ENCODE assay signal across 9 mouse cellular contexts in genomic region chr8:3587391-3588257, GRCm38 (mm10). TPM values are rescaled to one million over a fixed set of nuclear protein-coding genes. Genes with fewer than 3 reads are reported as not detected.
A peak's percentile ranks its signal among the peaks of the same experiment; 100 is the strongest.
DNase-seq lines count a peak whose midpoint lies in the region; ATAC-seq and TF ChIP-seq lines count a peak whose summit lies in the region.
"Had no signal": no experiment of that assay in that cellular context is flagged by ENCODE, and none has a peak within 500 bp of the region (broad histone marks: within the 10 kb centered on the region; RNA-seq: fewer than 3 reads in every experiment).

No protein-coding gene starts in this region.

- no peaks in the 10 kb centered on the region; the same call in 1 of the 2 replicates for H3K4me1 ChIP-seq in bone marrow, adult 2 months (ENCODE audit: control insufficient read depth, insufficient read depth, low read length)
- H3K4me1 ChIP-seq in embryonic facial prominence, embryonic 12.5 days = peaks cover 4% of the 10 kb centered on the region; the same call in 1 of the 2 replicates
- H3K4me1 ChIP-seq in hindbrain, embryonic 12.5 days = peaks cover 5% of the 10 kb centered on the region; the same call in 1 of the 2 replicates

- under 1% methylated on average over 77 of the region's 77 CpGs for WGBS in bone marrow, adult 2 months
- under 1% methylated on average over 77 of the region's 77 CpGs for WGBS in embryonic facial prominence, embryonic 12.5 days
- under 1% methylated on average over 77 of the region's 77 CpGs for WGBS in hindbrain, embryonic 12.5 days

- peak overlapping the region; percentile 21 for H3K4me3 ChIP-seq in bone marrow, adult 2 months (replicated peaks; ENCODE audit: control insufficient read depth, low read depth, low read length)
- peak overlapping the region; percentile 72 for H3K4me3 ChIP-seq in embryonic facial prominence, embryonic 12.5 days
- peak overlapping the region; percentile 67 for H3K4me3 ChIP-seq in hindbrain, embryonic 12.5 days

- DNase-seq in ES-CJ7 (ENCODE audit: low read depth, low spot score) (peak; percentile 83), adipocyte (ENCODE audit: low spot score) (no peak)
- peak; percentile 56 to 59 for DNase-seq in layer of hippocampus, postnatal 25 days (ENCODE audit: extremely low spot score in 1 of 2, low spot score in 1 of 2)
- peak; percentile 71 for DNase-seq in lung, postnatal 10 days
- DNase-seq in right cerebral cortex, adult 2 months (ENCODE audit: low spot score in 2 of 2) = peak; percentile 72 to 78

- TF ChIP-seq POLR2A in bone marrow, adult 2 months (IDR thresholded peaks at IDR 0.05; ENCODE audit: borderline replicate concordance, control insufficient read depth, low read depth, low read length) = 0 out of 2 replicates have a peak, but pooled peaks have one; percentile 13

- H3K9ac ChIP-seq in embryonic facial prominence, embryonic 12.5 days = peak overlapping the region; percentile 72
- peak overlapping the region; percentile 80 for H3K9ac ChIP-seq in hindbrain, embryonic 12.5 days

- H3K27me3 ChIP-seq in embryonic facial prominence, embryonic 12.5 days = peaks cover 14% of the 10 kb centered on the region
- H3K27me3 ChIP-seq in hindbrain, embryonic 12.5 days = no peaks in the 10 kb centered on the region

- peak overlapping the region; percentile 97 for H3K4me2 ChIP-seq in embryonic facial prominence, embryonic 12.5 days (replicated peaks)
- H3K4me2 ChIP-seq in hindbrain, embryonic 12.5 days (replicated peaks) = peak overlapping the region; percentile 63

- peak overlapping the region; percentile 21; the same call in 1 of the 2 replicates for H3K27ac ChIP-seq in bone marrow, adult 2 months (ENCODE audit: control insufficient read depth, insufficient read depth, low read depth, low read length, poor library complexity)
- peak overlapping the region; percentile 67; the same call in 1 of the 2 replicates for H3K27ac ChIP-seq in embryonic facial prominence, embryonic 12.5 days
- H3K27ac ChIP-seq in hindbrain, embryonic 12.5 days = peak overlapping the region; percentile 82

- no peaks in the 10 kb centered on the region for H3K9me3 ChIP-seq in embryonic facial prominence, embryonic 12.5 days
- no peaks in the 10 kb centered on the region for H3K9me3 ChIP-seq in hindbrain, embryonic 12.5 days (replicated peaks)

- no peaks in the 10 kb centered on the region for H3K36me3 ChIP-seq in embryonic facial prominence, embryonic 12.5 days
- no peaks in the 10 kb centered on the region for H3K36me3 ChIP-seq in hindbrain, embryonic 12.5 days

- peak; percentile 73 for ATAC-seq in embryonic facial prominence, embryonic 12.5 days (ENCODE audit: insufficient number of reproducible peaks, insufficient read depth, low FRiP score, low TSS enrichment)
- ATAC-seq in hindbrain, embryonic 12.5 days (ENCODE audit: low FRiP score) = peak; percentile 76

- TF ChIP-seq CTCF in bone marrow, adult 2 months (IDR thresholded peaks at IDR 0.05; ENCODE audit: control insufficient read depth, insufficient read depth, low read length) = no peak

RNA-seq across cellular contexts. Expression of gene Camsap3, which starts 0.5 kb away (rescaled TPM):
- 1.1 and 4.1 TPM in 2 replicates for polyA plus RNA-seq in bone marrow, adult 2 months (2011; ENCODE audit: insufficient read depth, insufficient read length, low replicate concordance, missing spikeins)
- 9.1 and 10.0 TPM in 2 replicates for polyA plus RNA-seq in embryonic facial prominence, embryonic 12.5 days (2016; fragmentation: Nextera tagmentation; extraction: Ambion mirVana)
- polyA plus RNA-seq in hindbrain, embryonic 12.5 days (2016; fragmentation: Nextera tagmentation; extraction: Ambion mirVana) = 26.8 and 27.4 TPM in 2 replicates
- total RNA-seq in layer of hippocampus, postnatal 25 days (2021) = 10 to 100 TPM; 35.5 to 38.1 TPM

RNA-seq across cellular contexts. Expression of gene C330021F23Rik, which starts 19.8 kb away (rescaled TPM):
- polyA plus RNA-seq in bone marrow, adult 2 months (2011; ENCODE audit: insufficient read depth, insufficient read length, low replicate concordance, missing spikeins) = not detected in 2 replicates
- polyA plus RNA-seq in embryonic facial prominence, embryonic 12.5 days (2016; fragmentation: Nextera tagmentation; extraction: Ambion mirVana) = 1.8 TPM in 2 replicates
- polyA plus RNA-seq in hindbrain, embryonic 12.5 days (2016; fragmentation: Nextera tagmentation; extraction: Ambion mirVana) = 1.5 and 2.0 TPM in 2 replicates
- total RNA-seq in layer of hippocampus, postnatal 25 days (2021) = not detected
- total RNA-seq: left cerebral cortex, adult 8-10 months had no signal

RNA-seq across cellular contexts. Expression of gene Xab2, which starts 33.5 kb away (rescaled TPM):
- 22.4 and 40.3 TPM in 2 replicates for polyA plus RNA-seq in bone marrow, adult 2 months (2011; ENCODE audit: insufficient read depth, insufficient read length, low replicate concordance, missing spikeins)
- polyA plus RNA-seq in embryonic facial prominence, embryonic 12.5 days (2016; fragmentation: Nextera tagmentation; extraction: Ambion mirVana) = 65.1 and 66.7 TPM in 2 replicates
- 58.9 and 59.6 TPM in 2 replicates for polyA plus RNA-seq in hindbrain, embryonic 12.5 days (2016; fragmentation: Nextera tagmentation; extraction: Ambion mirVana)
- total RNA-seq in layer of hippocampus, postnatal 25 days (2021) = 10 to 100 TPM; 37.8 to 41.5 TPM

RNA-seq across cellular contexts. Expression of gene Pet100, which starts 33.7 kb away (rescaled TPM):
- polyA plus RNA-seq in bone marrow, adult 2 months (2011; ENCODE audit: insufficient read depth, insufficient read length, low replicate concordance, missing spikeins) = 162 and 227 TPM in 2 replicates
- 103 and 110 TPM in 2 replicates for polyA plus RNA-seq in embryonic facial prominence, embryonic 12.5 days (2016; fragmentation: Nextera tagmentation; extraction: Ambion mirVana)
- 112 and 116 TPM in 2 replicates for polyA plus RNA-seq in hindbrain, embryonic 12.5 days (2016; fragmentation: Nextera tagmentation; extraction: Ambion mirVana)
- 10 to 100 TPM; 82.1 to 87.9 TPM for total RNA-seq in layer of hippocampus, postnatal 25 days (2021)

RNA-seq across cellular contexts. Expression of gene Pcp2, which starts 37.7 kb away (rescaled TPM):
- not detected in 2 replicates for polyA plus RNA-seq in bone marrow, adult 2 months (2011; ENCODE audit: insufficient read depth, insufficient read length, low replicate concordance, missing spikeins)
- 1.5 and 2.0 TPM in 2 replicates for polyA plus RNA-seq in embryonic facial prominence, embryonic 12.5 days (2016; fragmentation: Nextera tagmentation; extraction: Ambion mirVana)
- polyA plus RNA-seq in hindbrain, embryonic 12.5 days (2016; fragmentation: Nextera tagmentation; extraction: Ambion mirVana) = 0.56 and 0.87 TPM in 2 replicates
- under 1 TPM in 1 of 2 experiments, not detected in 1; 0.66 TPM for total RNA-seq in layer of hippocampus, postnatal 25 days (2021)
- total RNA-seq: left cerebral cortex, adult 8-10 months had no signal

Comparison
In these comparisons a context has a peak if more than half of its experiments do, and no peak if none do; other contexts are left out.
1. H3K27ac ChIP-seq: peak in every context shown above with its lines; median percentile 82 in hindbrain, embryonic 12.5 days; 67 in embryonic facial prominence, embryonic 12.5 days; 21 in bone marrow, adult 2 months.
2. H3K4me3 ChIP-seq: peak in every context shown above with its lines; median percentile 72 in embryonic facial prominence, embryonic 12.5 days; 67 in hindbrain, embryonic 12.5 days; 21 in bone marrow, adult 2 months.